Mouse (Mus musculus) thymus, postnatal 14 days (tissue): ENCODE measurements at regions not wholly inside any gene's neighbourhood (a gene's known extent, or its start where the extent isn't known, plus 50 kb on each side); places are given as distances from the start of the nearest gene placed in this dataset.
"Not testable (repeated sequence)": the region's sequence is repeated elsewhere in the genome, so short reads cannot be mapped to it uniquely, and the experiment has no call there.

Experiments
- DNase-seq: peaks from one replicate; pipeline ENCODE4 v3.0.0; 2021

GRCm38 (mm10) chr2:17946047-17946446 is 50.7 kb downstream of the H2al2a start:
- no peak for DNase-seq

- no peak for DNase-seq
Observed at GRCm38 (mm10) chr2:17945369-17945915, 51.3 kb downstream of the H2al2a start.

DNA sequence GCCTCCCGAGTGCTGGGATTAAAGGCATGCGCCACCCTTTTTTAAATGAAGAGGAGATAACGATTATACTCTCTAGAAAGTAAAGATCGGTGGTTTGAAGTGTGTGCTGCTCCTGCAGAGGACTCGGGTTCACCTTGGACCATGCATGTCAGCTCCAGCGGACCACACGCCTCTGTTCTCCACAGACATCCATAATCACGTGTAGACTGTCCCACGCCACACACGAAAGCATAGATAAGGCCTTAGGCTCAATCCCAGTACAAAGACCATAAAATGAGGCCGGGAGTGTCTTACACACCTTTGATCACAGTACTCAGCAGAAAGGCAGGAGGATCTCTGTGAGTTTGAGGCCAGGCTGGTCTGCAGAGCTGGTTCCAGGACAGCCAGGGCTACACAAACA is 53.3 kb downstream of the H2al2a start:
- no peak for DNase-seq

GRCm38 (mm10) chr2:17942528-17943387 is 54.0 kb downstream of the H2al2a start:
- DNase-seq, result peak; percentile 26

- DNase-seq, result no peak
Observed at GRCm38 (mm10) chr2:17941921-17942320, 54.8 kb downstream of the H2al2a start.

GRCm38 (mm10) chr2:17939857-17940848 is 56.6 kb downstream of the H2al2a start:
- not testable (repeated sequence) for DNase-seq

DNA sequence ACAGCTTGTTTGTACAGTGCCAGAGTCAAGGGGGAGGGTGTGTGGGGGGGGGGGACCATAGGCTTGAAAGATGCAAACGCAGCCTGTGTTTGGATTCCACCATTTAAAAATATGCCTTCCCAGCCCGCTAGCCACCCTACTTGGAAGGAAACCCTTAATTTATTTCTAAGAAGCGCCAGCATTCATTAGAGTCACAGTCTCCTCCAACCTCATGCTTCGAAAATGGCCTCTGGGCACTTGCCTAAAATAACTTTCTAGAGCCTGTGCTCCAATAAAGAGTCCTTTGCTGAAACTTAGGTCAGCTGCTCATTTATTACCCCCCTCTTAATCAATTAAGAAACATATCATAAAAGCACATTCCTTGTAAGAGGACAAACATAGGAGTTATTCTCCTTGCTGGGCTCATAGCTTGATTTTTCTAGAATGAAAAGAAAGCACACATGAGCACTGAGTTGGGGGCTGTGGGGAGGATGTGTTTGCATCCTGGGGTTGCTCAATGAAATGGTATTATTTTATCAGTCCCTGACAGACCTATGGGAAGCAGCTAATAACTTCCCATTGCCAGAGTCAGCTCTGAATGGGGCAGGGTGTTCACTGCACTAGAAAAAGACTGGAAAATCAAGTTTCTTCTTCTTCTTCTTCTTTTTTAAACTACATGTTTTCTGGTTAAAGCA is 57.4 kb downstream of the H2al2a start:
- no peak for DNase-seq

GRCm38 (mm10) chr2:17936527-17937139 is 60.1 kb downstream of the H2al2a start:
- DNase-seq, result no peak

DNA sequence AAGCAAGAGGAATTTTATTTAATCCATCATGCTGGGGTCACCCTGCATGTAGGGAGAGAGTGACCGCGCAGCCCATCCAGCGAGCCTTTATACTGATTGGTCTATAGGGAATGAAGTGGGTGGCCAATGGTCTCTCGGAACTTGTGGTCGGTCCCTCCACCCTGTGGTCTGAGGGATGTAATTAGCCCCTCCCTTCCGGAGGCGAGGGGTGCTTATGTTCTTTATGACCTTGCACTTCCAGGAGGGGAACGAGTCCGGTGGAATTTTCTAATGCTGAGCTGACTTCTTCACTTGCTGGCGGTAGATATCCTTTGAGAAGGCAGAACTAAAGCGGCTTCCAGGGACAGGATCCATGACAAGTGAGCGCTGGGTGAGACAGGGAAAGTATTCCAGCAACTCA is 60.8 kb downstream of the H2al2a start:
- DNase-seq, result no peak

- DNase-seq, result no peak
Observed at GRCm38 (mm10) chr2:17935466-17935865, 61.3 kb downstream of the H2al2a start.

DNA sequence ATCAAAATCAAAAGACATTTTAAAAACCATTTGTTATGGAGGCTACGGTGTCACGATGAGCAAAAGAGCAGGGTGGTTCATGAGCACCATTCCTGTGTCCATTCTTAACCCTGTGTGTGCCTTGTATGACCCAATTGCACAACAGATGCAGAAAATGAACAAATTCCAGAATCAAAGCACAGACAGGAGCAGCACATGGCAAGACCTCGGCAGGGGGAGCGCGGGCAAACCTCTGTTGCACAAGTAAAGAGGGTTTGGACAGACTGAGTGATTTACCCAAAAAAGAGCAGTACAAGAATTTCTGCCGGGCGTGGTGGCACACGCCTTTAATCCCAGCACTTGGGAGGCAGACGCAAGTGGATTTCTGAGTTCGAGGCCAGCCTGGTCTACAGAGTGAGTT is 62.1 kb downstream of the H2al2a start:
- DNase-seq, result no peak

- DNase-seq, result no peak
Observed at GRCm38 (mm10) chr2:17932932-17933790, 63.6 kb downstream of the H2al2a start.

- DNase-seq, result no peak
Observed at GRCm38 (mm10) chr2:17932426-17932931, 64.3 kb downstream of the H2al2a start.

GRCm38 (mm10) chr2:17931881-17932280 is 64.9 kb downstream of the H2al2a start:
- DNase-seq, result no peak

DNA sequence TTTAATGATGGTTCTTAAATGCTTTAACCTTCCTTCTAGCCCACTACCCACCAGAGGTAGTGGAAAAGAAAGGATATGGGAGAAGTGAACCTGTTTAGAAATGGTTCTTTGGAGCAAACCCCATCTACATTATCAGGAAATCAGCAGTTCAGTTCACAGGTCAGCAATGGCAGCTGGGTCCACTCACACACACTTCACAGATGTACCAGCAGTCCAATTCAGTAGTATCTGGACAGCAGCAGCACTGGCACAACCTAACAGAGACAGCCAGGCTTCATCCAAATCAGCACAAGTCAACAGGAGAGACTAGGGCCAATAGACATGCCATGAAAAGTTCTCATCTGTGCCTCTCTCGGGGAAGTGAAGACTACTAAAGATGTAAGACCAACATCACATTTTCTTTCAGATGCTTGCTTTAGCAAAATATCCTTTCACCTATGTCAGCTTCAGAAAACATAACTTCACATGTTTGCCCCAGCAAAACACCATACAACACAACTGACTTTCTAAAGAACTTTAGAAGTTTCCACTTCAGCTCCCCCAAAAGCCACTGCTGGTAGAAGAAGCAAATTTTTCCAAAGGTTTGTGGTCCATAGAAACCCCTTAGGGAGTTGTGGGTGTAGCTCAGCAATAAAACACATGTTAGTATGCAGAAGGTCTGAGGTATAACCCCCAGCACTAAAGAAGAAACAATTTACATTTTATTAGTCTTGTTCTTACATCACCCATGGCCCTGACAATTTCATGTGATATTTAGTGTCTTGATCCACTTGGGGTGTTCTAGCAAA is 77.7 kb downstream of the H2al2a start:
- DNase-seq, result no peak

- DNase-seq, result no peak
Observed at GRCm38 (mm10) chr2:17917238-17917946, 79.4 kb downstream of the H2al2a start.

DNA sequence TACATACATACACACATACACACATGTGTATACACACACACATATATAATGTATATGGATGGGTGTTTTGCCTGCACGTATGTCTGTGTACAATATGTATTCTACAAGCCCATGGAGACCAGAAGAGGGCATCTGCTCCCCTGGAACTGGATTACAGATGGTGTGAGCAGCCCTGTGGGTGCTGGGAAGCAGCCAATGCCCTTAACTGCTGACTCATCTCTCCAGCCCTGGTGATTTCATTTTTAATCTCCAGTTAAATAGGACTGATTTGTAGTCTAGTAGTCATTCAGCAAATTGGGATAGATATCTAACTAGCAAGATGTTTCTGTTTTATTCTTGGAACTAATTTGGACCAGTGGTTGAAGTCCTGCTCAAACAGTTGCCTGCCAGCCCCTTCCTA is 94.1 kb downstream of the H2al2a start:
- DNase-seq, result no peak

GRCm38 (mm10) chr2:17900202-17900601 is 96.6 kb downstream of the H2al2a start:
- DNase-seq, result no peak

GRCm38 (mm10) chr2:17898780-17899179 is 98.0 kb downstream of the H2al2a start:
- DNase-seq, result no peak

DNA sequence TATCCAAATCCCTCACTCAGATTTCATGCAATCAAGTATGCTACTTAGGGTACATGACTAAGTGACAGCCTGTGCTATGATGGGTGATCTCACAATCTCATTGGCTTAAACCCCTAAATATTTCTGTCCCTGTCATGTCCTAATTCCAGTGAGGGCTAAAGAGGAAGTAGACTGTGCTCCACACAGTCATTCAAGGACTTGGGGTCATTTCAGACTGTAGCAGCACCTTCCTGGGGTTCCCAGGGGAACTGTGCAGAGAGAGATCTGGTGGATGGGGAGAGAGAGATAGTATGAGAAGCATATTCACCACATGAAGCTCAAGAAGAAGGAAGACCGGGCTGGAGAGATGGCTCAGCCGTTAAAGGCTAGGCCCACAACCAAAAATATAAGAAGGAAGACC is 100.7 kb downstream of the H2al2a start:
- DNase-seq, result no peak
